Comparison of ENCODE assay signal across 12 mouse cellular contexts in the genomic region with DNA sequence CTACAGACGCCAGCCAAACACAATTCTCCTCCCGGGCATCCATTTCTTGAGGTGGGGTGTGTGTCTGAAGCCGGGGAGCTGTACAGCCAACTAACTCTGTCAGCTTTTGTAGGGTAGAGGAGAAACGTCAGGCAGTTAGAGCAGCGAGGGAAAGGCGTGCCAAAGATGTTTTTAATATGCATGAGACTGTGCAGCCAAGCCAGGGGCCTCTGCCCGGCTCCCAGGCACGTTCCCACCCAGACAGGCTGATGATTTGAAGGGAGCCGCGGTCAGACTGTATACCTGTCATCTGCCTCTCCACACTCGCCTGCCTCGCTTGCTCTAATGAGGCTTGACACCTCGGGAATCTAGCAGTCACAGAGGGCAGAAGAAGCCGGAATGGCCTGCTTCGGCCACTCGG. TPM values are rescaled to one million over a fixed set of nuclear protein-coding genes. Genes with fewer than 3 reads are reported as not detected.
DNase-seq lines count a peak whose midpoint lies in the region; ATAC-seq lines count a peak whose summit lies in the region.
"Had no signal": no experiment of that assay in that cellular context is flagged by ENCODE, and none has a peak within 500 bp of the region (broad histone marks: within the 10 kb centered on the region; RNA-seq: fewer than 3 reads in every experiment).

No protein-coding gene starts in this region.

- WGBS in hindbrain, embryonic 12.5 days, result 49% methylated on average over 16 of the region's 16 CpGs
- 66% methylated on average over 16 of the region's 16 CpGs for WGBS in hindbrain, embryonic 10.5 days
- 20% methylated on average over 16 of the region's 16 CpGs for WGBS in limb, embryonic 12.5 days
- 28% methylated on average over 16 of the region's 16 CpGs for WGBS in neural tube, embryonic 15.5 days
- WGBS in intestine, embryonic 15.5 days, result 64% methylated on average over 16 of the region's 16 CpGs

- H3K36me3 ChIP-seq in hindbrain, embryonic 12.5 days, result no peaks in the 10 kb centered on the region
- no peaks in the 10 kb centered on the region for H3K36me3 ChIP-seq in hindbrain, embryonic 10.5 days
- no peaks in the 10 kb centered on the region for H3K36me3 ChIP-seq in limb, embryonic 12.5 days
- H3K36me3 ChIP-seq in neural tube, embryonic 15.5 days, result no peaks in the 10 kb centered on the region
- no peaks in the 10 kb centered on the region for H3K36me3 ChIP-seq in intestine, embryonic 15.5 days
- H3K36me3 ChIP-seq: lung, embryonic 15.5 days had no signal

- H3K27ac ChIP-seq in hindbrain, embryonic 12.5 days, result peak overlapping the region; percentile 48; the same call in 1 of the 2 replicates
- H3K27ac ChIP-seq in hindbrain, embryonic 10.5 days, result no peak overlapping the region
- no peak overlapping the region for H3K27ac ChIP-seq in limb, embryonic 12.5 days
- peak overlapping the region; percentile 60 for H3K27ac ChIP-seq in neural tube, embryonic 15.5 days (replicated peaks)
- no peak overlapping the region for H3K27ac ChIP-seq in intestine, embryonic 15.5 days
- H3K27ac ChIP-seq: layer of hippocampus, adult 2 months; lung, embryonic 15.5 days had no signal

- H3K4me2 ChIP-seq in hindbrain, embryonic 12.5 days (replicated peaks), result 0 out of 2 replicates have a peak overlapping the region, but pooled peaks have one; percentile 15
- peak overlapping the region; percentile 24; the same call in 1 of the 2 replicates for H3K4me2 ChIP-seq in limb, embryonic 12.5 days
- H3K4me2 ChIP-seq in neural tube, embryonic 15.5 days, result peak overlapping the region; percentile 19; the same call in 1 of the 2 replicates
- no peak overlapping the region for H3K4me2 ChIP-seq in intestine, embryonic 15.5 days (replicated peaks)
- H3K4me2 ChIP-seq: lung, embryonic 15.5 days had no signal

- H3K4me1 ChIP-seq in hindbrain, embryonic 12.5 days, result peaks cover 11% of the 10 kb centered on the region
- H3K4me1 ChIP-seq in hindbrain, embryonic 10.5 days (replicated peaks), result peaks cover 22% of the 10 kb centered on the region
- peaks cover 22% of the 10 kb centered on the region for H3K4me1 ChIP-seq in limb, embryonic 12.5 days (replicated peaks)
- H3K4me1 ChIP-seq in neural tube, embryonic 15.5 days, result peaks cover 27% of the 10 kb centered on the region
- H3K4me1 ChIP-seq in intestine, embryonic 15.5 days (replicated peaks), result 0 out of 2 replicates have a peak, but pooled peaks cover 2% of the 10 kb centered on the region

- H3K9me3 ChIP-seq in hindbrain, embryonic 12.5 days (replicated peaks), result no peaks in the 10 kb centered on the region
- no peaks in the 10 kb centered on the region for H3K9me3 ChIP-seq in hindbrain, embryonic 10.5 days
- H3K9me3 ChIP-seq in limb, embryonic 12.5 days, result no peaks in the 10 kb centered on the region
- H3K9me3 ChIP-seq in neural tube, embryonic 15.5 days (replicated peaks), result no peaks in the 10 kb centered on the region
- no peaks in the 10 kb centered on the region for H3K9me3 ChIP-seq in intestine, embryonic 15.5 days
- H3K9me3 ChIP-seq: lung, embryonic 15.5 days had no signal

- no peak for DNase-seq in hindbrain, embryonic 10.5 days (ENCODE audit: low spot score)
- DNase-seq in fibroblast of lung, adult 2 months (ENCODE audit: low read depth), result peak; percentile 41
- DNase-seq: cerebellum, adult 9-11 months; kidney, adult 18-20 months; thymus, postnatal 36 days had no signal

- ATAC-seq in hindbrain, embryonic 12.5 days (ENCODE audit: low FRiP score), result 0 out of 2 replicates have a peak, but pooled peaks have one; percentile 46
- ATAC-seq in limb, embryonic 12.5 days (ENCODE audit: insufficient number of reproducible peaks, insufficient read depth, low FRiP score, low TSS enrichment, low read depth), result no peak
- ATAC-seq in neural tube, embryonic 15.5 days (ENCODE audit: low FRiP score), result peak; percentile 52; the same call in 1 of the 2 replicates
- no peak for ATAC-seq in CD4-positive, CD25-positive, alpha-beta regulatory T cell, adult 4 months
- ATAC-seq in intestine, embryonic 15.5 days, result no peak

- H3K4me3 ChIP-seq in hindbrain, embryonic 12.5 days, result no peak overlapping the region
- no peak overlapping the region for H3K4me3 ChIP-seq in hindbrain, embryonic 10.5 days
- H3K4me3 ChIP-seq in limb, embryonic 12.5 days (replicated peaks), result no peak overlapping the region
- H3K4me3 ChIP-seq in neural tube, embryonic 15.5 days (replicated peaks), result no peak overlapping the region
- H3K4me3 ChIP-seq in intestine, embryonic 15.5 days (replicated peaks), result no peak overlapping the region
- H3K4me3 ChIP-seq: layer of hippocampus, adult 2 months; lung, embryonic 15.5 days had no signal

- no peak overlapping the region for H3K9ac ChIP-seq in hindbrain, embryonic 12.5 days
- H3K9ac ChIP-seq in limb, embryonic 12.5 days (replicated peaks), result no peak overlapping the region; the same call in 1 of the 2 replicates
- no peak overlapping the region for H3K9ac ChIP-seq in neural tube, embryonic 15.5 days (replicated peaks)
- H3K9ac ChIP-seq in intestine, embryonic 15.5 days, result no peak overlapping the region
- H3K9ac ChIP-seq: lung, embryonic 15.5 days had no signal

- no peaks in the 10 kb centered on the region for H3K27me3 ChIP-seq in hindbrain, embryonic 12.5 days
- H3K27me3 ChIP-seq in hindbrain, embryonic 10.5 days (ENCODE audit: insufficient read depth, poor library complexity, severe bottlenecking), result peaks cover 10% of the 10 kb centered on the region
- H3K27me3 ChIP-seq in limb, embryonic 12.5 days, result peaks cover 47% of the 10 kb centered on the region
- no peaks in the 10 kb centered on the region for H3K27me3 ChIP-seq in neural tube, embryonic 15.5 days (replicated peaks)
- H3K27me3 ChIP-seq in intestine, embryonic 15.5 days (replicated peaks), result no peaks in the 10 kb centered on the region; the same call in 1 of the 2 replicates
- H3K27me3 ChIP-seq: lung, embryonic 15.5 days had no signal

RNA-seq across cellular contexts. Expression of gene Gm10803, which starts 38.4 kb away (rescaled TPM):
- not detected in 2 replicates for polyA plus RNA-seq in hindbrain, embryonic 12.5 days (2016; fragmentation: Nextera tagmentation; extraction: Ambion mirVana)
- polyA plus RNA-seq in hindbrain, embryonic 10.5 days (2016; fragmentation: Nextera tagmentation; extraction: Ambion mirVana), result not detected in 2 replicates
- polyA plus RNA-seq in limb, embryonic 12.5 days (2016; fragmentation: Nextera tagmentation; extraction: Ambion mirVana), result not detected in 2 replicates
- not detected in 2 replicates for polyA plus RNA-seq in neural tube, embryonic 15.5 days (2015; fragmentation: Nextera tagmentation; extraction: Ambion mirVana)
- polyA plus RNA-seq in CD4-positive, CD25-positive, alpha-beta regulatory T cell, adult 4 months (2017; shearing (Covaris generic)), result not detected
- polyA plus RNA-seq in intestine, embryonic 15.5 days (2015; fragmentation: Nextera tagmentation; extraction: Ambion mirVana), result not detected in 2 replicates
- polyA plus RNA-seq: lung, embryonic 15.5 days had no signal

RNA-seq across cellular contexts. Expression of gene Cd82, which starts 59.1 kb away (rescaled TPM):
- 13.2 and 15.4 TPM in 2 replicates for polyA plus RNA-seq in hindbrain, embryonic 12.5 days (2016; fragmentation: Nextera tagmentation; extraction: Ambion mirVana)
- 6.2 and 10.3 TPM in 2 replicates for polyA plus RNA-seq in hindbrain, embryonic 10.5 days (2016; fragmentation: Nextera tagmentation; extraction: Ambion mirVana)
- polyA plus RNA-seq in limb, embryonic 12.5 days (2016; fragmentation: Nextera tagmentation; extraction: Ambion mirVana), result 13.8 and 15.8 TPM in 2 replicates
- polyA plus RNA-seq in neural tube, embryonic 15.5 days (2015; fragmentation: Nextera tagmentation; extraction: Ambion mirVana), result 22.4 and 68.9 TPM in 2 replicates
- 1,000 to 10,000 TPM in 1 of 2 experiments, 100 to 1,000 TPM in 1; 432 to 1,042 TPM for polyA plus RNA-seq in CD4-positive, CD25-positive, alpha-beta regulatory T cell, adult 4 months (2017; shearing (Covaris generic))
- 106 and 127 TPM in 2 replicates for polyA plus RNA-seq in intestine, embryonic 15.5 days (2015; fragmentation: Nextera tagmentation; extraction: Ambion mirVana)

Comparison
In these comparisons a context has a peak if more than half of its experiments do, and no peak if none do; other contexts are left out.
1. H3K27ac ChIP-seq: peak in hindbrain, embryonic 12.5 days (single experiment) and neural tube, embryonic 15.5 days (single experiment); none in hindbrain, embryonic 10.5 days (single experiment), limb, embryonic 12.5 days (single experiment) and intestine, embryonic 15.5 days (single experiment).
2. ATAC-seq: peak in hindbrain, embryonic 12.5 days (single experiment) and neural tube, embryonic 15.5 days (single experiment); none in limb, embryonic 12.5 days (single experiment), CD4-positive, CD25-positive, alpha-beta regulatory T cell, adult 4 months (single experiment) and intestine, embryonic 15.5 days (single experiment).